Mouse (Mus musculus): ENCODE data around the gene Os9.

- no peak for TF ChIP-seq CTCF (IDR thresholded peaks at IDR 0.05)
- no peak for TF ChIP-seq POLR2A (IDR thresholded peaks at IDR 0.05; ENCODE audit: insufficient read depth, low read depth, low read length)
These were observed 6.9 kb upstream of the Os9 start for GRCm38 (mm10) chr10:127127711-127128279.
